29 mouse cellular contexts compared by ENCODE assay signal in the genomic region with DNA sequence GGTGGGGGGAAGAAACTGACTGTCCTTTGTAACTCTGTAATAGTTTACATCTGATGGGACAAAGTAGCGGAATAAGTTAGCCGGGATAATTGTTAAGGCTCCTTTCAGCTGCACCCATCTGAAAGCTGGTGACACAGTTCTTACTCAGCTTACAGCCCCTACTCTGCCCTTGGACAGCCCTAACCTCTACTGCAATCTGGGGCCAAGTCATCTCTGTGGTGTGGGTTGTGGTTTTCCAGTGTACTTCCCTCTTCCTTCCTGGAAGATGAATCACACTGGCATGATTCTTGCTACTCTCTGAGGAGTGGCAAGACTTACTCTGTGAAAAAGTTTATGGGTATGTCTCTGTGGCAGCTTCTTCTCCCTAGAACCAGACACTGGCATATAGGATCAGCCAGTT. TPM values are rescaled to one million over a fixed set of nuclear protein-coding genes. Genes with fewer than 3 reads are reported as not detected.
A peak's percentile ranks its signal among the peaks of the same experiment; 100 is the strongest.
DNase-seq lines count a peak whose midpoint lies in the region; ATAC-seq lines count a peak whose summit lies in the region.
"Had no signal": no experiment of that assay in that cellular context is flagged by ENCODE, and none has a peak within 500 bp of the region (broad histone marks: within the 10 kb centered on the region; RNA-seq: fewer than 3 reads in every experiment).

No protein-coding gene starts in this region.

- ATAC-seq in intestine, embryonic 16.5 days = no peak
- ATAC-seq: forebrain, embryonic 14.5 days; inflammation-experienced regulatory T-cells, adult 6 months; liver, embryonic 12.5 days; midbrain, embryonic 16.5 days had no signal

- H3K9me3 ChIP-seq in intestine, embryonic 16.5 days (ENCODE audit: control insufficient read depth, low read length) = no peaks in the 10 kb centered on the region
- H3K9me3 ChIP-seq: heart, embryonic 13.5 days; limb, embryonic 13.5 days; liver, embryonic 12.5 days; midbrain, embryonic 10.5 days had no signal

- H3K27ac ChIP-seq in macrophage = 0 out of 2 replicates have a peak overlapping the region, but pooled peaks have one; percentile 22
- H3K27ac ChIP-seq in intestine, embryonic 16.5 days (ENCODE audit: low read length) = no peak overlapping the region
- H3K27ac ChIP-seq: heart, adult 2 months; heart, embryonic 13.5 days; hindbrain, embryonic 14.5 days; kidney, postnatal 0 days; limb, embryonic 13.5 days; liver, embryonic 12.5 days; midbrain, embryonic 10.5 days had no signal

- no peaks in the 10 kb centered on the region for H3K79me2 ChIP-seq in macrophage (ENCODE audit: inconsistent target)

- H3K36me3 ChIP-seq in macrophage (ENCODE audit: inconsistent target) = no peaks in the 10 kb centered on the region
- H3K36me3 ChIP-seq in intestine, embryonic 16.5 days (ENCODE audit: control insufficient read depth, insufficient read depth, low read length) = no peaks in the 10 kb centered on the region
- H3K36me3 ChIP-seq: heart, embryonic 13.5 days; limb, embryonic 13.5 days; liver, embryonic 12.5 days; midbrain, embryonic 10.5 days had no signal

- H3K4me1 ChIP-seq in intestine, embryonic 16.5 days (ENCODE audit: control insufficient read depth, insufficient read depth, low read length) = no peaks in the 10 kb centered on the region
- H3K4me1 ChIP-seq: heart, embryonic 13.5 days; limb, embryonic 13.5 days; liver, embryonic 12.5 days; midbrain, embryonic 10.5 days had no signal

- H3K4me3 ChIP-seq in macrophage (ENCODE audit: inconsistent target) = no peak overlapping the region
- no peak overlapping the region for H3K4me3 ChIP-seq in intestine, embryonic 16.5 days (ENCODE audit: low read length)
- H3K4me3 ChIP-seq: heart, adult 2 months; heart, embryonic 13.5 days; limb, embryonic 13.5 days; liver, embryonic 12.5 days; midbrain, embryonic 10.5 days had no signal

- no peaks in the 10 kb centered on the region for H3K27me3 ChIP-seq in intestine, embryonic 16.5 days (replicated peaks; ENCODE audit: control insufficient read depth, insufficient read depth, low read length)
- H3K27me3 ChIP-seq: heart, embryonic 13.5 days; limb, embryonic 13.5 days; liver, embryonic 12.5 days had no signal

- peak; percentile 1 for DNase-seq in adrenal gland, postnatal 10 days
- no peak for DNase-seq in adrenal gland, adult 8-10 months
- DNase-seq in 3134 (ENCODE audit: extremely low read depth, insufficient read length, low spot score) = peak; percentile 68
- peak; percentile 76 for DNase-seq in Muller cell, postnatal 12 days (ENCODE audit: inconsistent ontology term)
- DNase-seq in cerebellum, postnatal 36 days = no peak
- DNase-seq: cerebellum, adult 11 months; cerebellum, adult 9-11 months; gastrocnemius, postnatal 14 days; heart, adult 2 months; heart, postnatal 36 days; kidney, adult 2 months; layer of hippocampus, adult 9-11 months; lung, adult 2 months; lung, postnatal 4 days; thymus, adult 18-20 months; thymus, postnatal 4 days had no signal

- WGBS in macrophage (ENCODE audit: missing documents) = 70% methylated on average over 2 of the region's 2 CpGs
- 92% methylated on average over 2 of the region's 2 CpGs for WGBS in intestine, embryonic 16.5 days

- no peak overlapping the region for H3K4me2 ChIP-seq in intestine, embryonic 16.5 days (ENCODE audit: low read depth, low read length)
- H3K4me2 ChIP-seq: heart, embryonic 13.5 days; hindbrain, embryonic 14.5 days; limb, embryonic 13.5 days; liver, embryonic 12.5 days had no signal

- H3K9ac ChIP-seq in intestine, embryonic 16.5 days (ENCODE audit: low read depth, low read length) = no peak overlapping the region
- H3K9ac ChIP-seq: heart, embryonic 13.5 days; hindbrain, embryonic 14.5 days; limb, embryonic 13.5 days; liver, embryonic 12.5 days had no signal

RNA-seq across cellular contexts. Expression of a gene that starts 43.2 kb away (rescaled TPM):
- under 1 TPM; 0.15 to 0.30 TPM for total RNA-seq in adrenal gland, postnatal 10 days (2021)
- total RNA-seq in adrenal gland, adult 8-10 months (2022) = under 1 TPM in 3 of 4 experiments, not detected in 1; 0.13 to 0.20 (median 0.14) TPM
- total RNA-seq in macrophage (2018; cell fraction: chromatin; rRNA removed) = not detected
- total RNA-seq in macrophage (2018; cell fraction: cytosol; rRNA removed) = not detected
- not detected for total RNA-seq in macrophage (2018; cell fraction: nucleus; rRNA removed)
- not detected in 3 replicates for polyA plus RNA-seq in macrophage (2018)
- 0.09 TPM in 1 of 2 replicates, not detected in the other for polyA plus RNA-seq in intestine, embryonic 16.5 days (2015; fragmentation: Nextera tagmentation; extraction: Ambion mirVana)
- total RNA-seq: heart, adult 2 months; heart, postnatal 36 days had no signal
- polyA plus RNA-seq: inflammation-experienced regulatory T-cells, adult 6 months; large intestine, adult 2 months; spleen, adult 2 months had no signal

Comparison
In these comparisons a context has a peak if more than half of its experiments do, and no peak if none do; other contexts are left out.
1. DNase-seq: peak in adrenal gland, postnatal 10 days (single experiment), 3134 (single experiment) and Muller cell, postnatal 12 days (single experiment); none in adrenal gland, adult 8-10 months (single experiment) and cerebellum, postnatal 36 days (0 of 2).